Mouse (Mus musculus): ENCODE measurements at regions not wholly inside any gene's neighbourhood (a gene's known extent, or its start where the extent isn't known, plus 50 kb on each side); places are given as distances from the start of the nearest gene placed in this dataset.

DNA sequence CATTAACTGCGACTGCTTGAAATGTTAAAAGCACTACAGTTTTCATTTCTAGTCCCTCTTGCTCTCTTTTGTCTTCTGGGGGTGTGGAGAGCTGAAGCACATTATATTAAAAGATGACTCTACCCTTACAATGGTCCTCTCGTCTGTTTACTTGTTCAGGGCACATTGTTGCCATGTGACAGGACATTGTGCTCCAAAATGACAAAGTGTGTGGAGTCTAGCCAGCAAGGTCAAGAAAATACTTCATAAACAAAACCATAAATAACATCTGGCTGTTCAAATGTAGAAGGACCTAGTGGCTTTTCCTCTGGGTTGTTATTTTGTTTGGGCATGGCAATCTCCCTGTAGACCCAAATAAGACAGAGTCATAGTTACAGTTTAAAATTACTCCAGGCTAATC, 95.1 kb upstream of the Prep start:
- no peak overlapping the region for H3K4me3 ChIP-seq (ENCODE audit: insufficient read depth, low read length)
- H3K4me1 ChIP-seq (ENCODE audit: control insufficient read depth, insufficient read depth, low read length), result no peaks in the 10 kb centered on the region
- H3K27ac ChIP-seq (ENCODE audit: insufficient read depth, low read length), result no peak overlapping the region
- no peak for TF ChIP-seq POLR2A (IDR thresholded peaks at IDR 0.05; ENCODE audit: low read depth, low read length)
- no peak for TF ChIP-seq CTCF (IDR thresholded peaks at IDR 0.05; ENCODE audit: borderline replicate concordance, insufficient read depth, low read length)

- Histone ChIP-seq H3K4me1 (ENCODE audit: control insufficient read depth, insufficient read depth, low read length) (no peaks in the 10 kb centered on the region), H3K27ac (ENCODE audit: insufficient read depth, low read length) (no peak overlapping the region), H3K4me3 (ENCODE audit: insufficient read depth, low read length) (no peak overlapping the region)
- TF ChIP-seq POLR2A (IDR thresholded peaks at IDR 0.05; ENCODE audit: low read depth, low read length) (no peak), CTCF (IDR thresholded peaks at IDR 0.05; ENCODE audit: borderline replicate concordance, insufficient read depth, low read length) (no peak)
Observed at GRCm38 (mm10) chr10:44959968-44960367, 107.0 kb upstream of the Prep start.

GRCm38 (mm10) chr10:44945205-44945725, 121.7 kb upstream of the Prep start:
- TF ChIP-seq CTCF (IDR thresholded peaks at IDR 0.05; ENCODE audit: borderline replicate concordance, insufficient read depth, low read length), result no peak
- TF ChIP-seq POLR2A (IDR thresholded peaks at IDR 0.05; ENCODE audit: low read depth, low read length), result no peak
- Histone ChIP-seq H3K4me1 (ENCODE audit: control insufficient read depth, insufficient read depth, low read length) (no peaks in the 10 kb centered on the region; the same call in 1 of the 2 replicates), H3K27ac (ENCODE audit: insufficient read depth, low read length) (no peak overlapping the region), H3K4me3 (ENCODE audit: insufficient read depth, low read length) (no peak overlapping the region)

DNA sequence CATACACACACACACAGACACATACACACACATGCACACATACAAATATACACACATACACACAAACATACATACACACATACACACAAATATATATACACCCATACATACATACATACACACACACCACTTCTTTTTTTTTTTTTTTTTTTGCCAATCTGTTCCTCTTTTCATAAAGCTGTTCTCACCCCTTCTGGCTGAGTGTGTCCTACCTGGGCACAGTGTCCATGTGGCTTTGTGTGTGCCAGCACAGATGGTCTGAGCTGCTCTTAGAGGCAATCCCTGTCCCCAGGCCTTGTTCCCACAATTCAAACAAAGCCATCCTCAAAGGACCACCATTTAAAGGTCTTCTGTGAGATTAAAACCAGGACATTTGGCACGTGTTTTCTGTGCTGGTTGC, 127.6 kb upstream of the Prep start:
- TF ChIP-seq POLR2A (IDR thresholded peaks at IDR 0.05; ENCODE audit: low read depth, low read length), result no peak
- Histone ChIP-seq H3K4me1 (ENCODE audit: control insufficient read depth, insufficient read depth, low read length) (no peaks in the 10 kb centered on the region), H3K27ac (ENCODE audit: insufficient read depth, low read length) (no peak overlapping the region), H3K4me3 (ENCODE audit: insufficient read depth, low read length) (no peak overlapping the region)

GRCm38 (mm10) chr10:44936976-44937500, 130.0 kb upstream of the Prep start:
- Histone ChIP-seq H3K27ac (ENCODE audit: insufficient read depth, low read length) (no peak overlapping the region), H3K4me3 (ENCODE audit: insufficient read depth, low read length) (no peak overlapping the region), H3K4me1 (ENCODE audit: control insufficient read depth, insufficient read depth, low read length) (no peaks in the 10 kb centered on the region)
- no peak for TF ChIP-seq CTCF (IDR thresholded peaks at IDR 0.05; ENCODE audit: borderline replicate concordance, insufficient read depth, low read length)

DNA sequence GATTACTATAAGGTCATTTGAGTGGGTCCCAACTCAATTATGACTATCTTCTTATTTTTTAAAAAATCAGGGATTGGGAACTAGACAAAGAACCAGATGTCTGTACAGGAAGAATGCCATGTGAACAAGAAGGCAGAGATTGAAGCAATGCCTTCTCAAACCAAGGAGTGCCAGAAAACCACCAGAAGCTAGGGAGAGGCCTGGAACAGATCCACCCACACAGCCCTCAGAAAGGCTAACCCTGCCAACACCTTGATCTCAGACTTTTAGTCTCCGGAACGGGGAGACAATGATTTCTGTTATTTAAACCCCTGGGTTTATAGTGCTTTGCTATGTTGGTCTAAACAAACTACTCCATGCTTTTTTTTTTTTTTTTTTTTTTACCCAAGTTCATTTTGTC, 136.2 kb upstream of the Prep start:
- TF ChIP-seq POLR2A (IDR thresholded peaks at IDR 0.05; ENCODE audit: low read depth, low read length) (no peak), CTCF (IDR thresholded peaks at IDR 0.05; ENCODE audit: borderline replicate concordance, insufficient read depth, low read length) (no peak)
- H3K4me3 ChIP-seq (ENCODE audit: insufficient read depth, low read length), result no peak overlapping the region
- H3K4me1 ChIP-seq (ENCODE audit: control insufficient read depth, insufficient read depth, low read length), result no peaks in the 10 kb centered on the region
- no peak overlapping the region for H3K27ac ChIP-seq (ENCODE audit: insufficient read depth, low read length)

DNA sequence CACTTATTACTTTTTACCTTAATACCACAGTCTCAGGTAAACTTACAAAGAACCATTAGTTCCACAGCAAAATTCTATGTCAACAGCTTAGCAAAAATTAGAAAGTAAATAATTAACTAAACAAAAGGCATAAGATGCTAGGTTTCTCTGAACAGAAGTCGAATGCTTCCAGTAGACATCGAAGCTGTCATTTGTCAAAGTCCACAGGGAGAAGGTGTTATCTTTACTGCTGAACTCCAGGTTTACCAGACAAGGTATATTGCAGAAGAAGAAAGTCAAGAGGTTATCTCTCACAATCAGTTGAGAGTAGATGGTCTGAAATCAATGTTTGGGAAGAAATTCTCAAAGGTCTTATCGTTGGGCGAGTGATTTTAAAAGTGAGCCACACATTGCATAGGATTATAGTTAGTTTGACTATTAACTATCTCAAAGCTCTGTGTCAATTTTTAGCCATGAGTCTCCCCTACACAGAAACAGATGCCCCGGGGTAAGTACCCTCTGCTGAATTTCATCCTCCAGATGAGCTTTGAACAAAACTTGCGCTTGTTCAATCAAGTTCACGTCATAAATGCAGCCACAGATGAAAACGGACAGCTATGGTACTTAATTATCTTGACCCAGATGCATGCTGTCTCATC, 153.1 kb upstream of the Prep start:
- Histone ChIP-seq H3K4me3 (ENCODE audit: insufficient read depth, low read length) (no peak overlapping the region), H3K27ac (ENCODE audit: insufficient read depth, low read length) (no peak overlapping the region), H3K4me1 (ENCODE audit: control insufficient read depth, insufficient read depth, low read length) (no peaks in the 10 kb centered on the region)
- no peak for TF ChIP-seq POLR2A (IDR thresholded peaks at IDR 0.05; ENCODE audit: low read depth, low read length)

DNA sequence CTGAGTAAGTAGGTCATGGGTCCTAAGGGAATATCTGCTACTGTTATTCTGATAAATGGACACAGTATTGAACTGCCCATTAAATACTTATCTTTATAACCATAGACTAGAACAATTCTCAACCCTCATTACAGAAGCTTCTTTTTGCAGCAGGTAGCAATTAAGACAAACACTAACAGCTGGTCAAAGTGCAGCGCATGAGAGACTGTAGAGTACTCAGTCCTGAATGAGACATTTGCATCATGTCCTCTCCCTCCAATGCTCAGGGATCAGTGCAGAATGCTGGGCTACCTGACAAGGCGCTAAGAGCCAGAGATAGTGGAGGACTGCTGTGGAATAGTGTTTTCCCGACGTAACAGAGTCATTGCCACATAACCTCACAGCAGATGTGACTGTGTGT, 162.5 kb upstream of the Prep start:
- TF ChIP-seq CTCF (IDR thresholded peaks at IDR 0.05; ENCODE audit: borderline replicate concordance, insufficient read depth, low read length) (no peak), POLR2A (IDR thresholded peaks at IDR 0.05; ENCODE audit: low read depth, low read length) (no peak)
- Histone ChIP-seq H3K4me1 (ENCODE audit: control insufficient read depth, insufficient read depth, low read length) (no peaks in the 10 kb centered on the region), H3K4me3 (ENCODE audit: insufficient read depth, low read length) (no peak overlapping the region), H3K27ac (ENCODE audit: insufficient read depth, low read length) (no peak overlapping the region)

GRCm38 (mm10) chr10:44901203-44901602, 165.8 kb upstream of the Prep start:
- Histone ChIP-seq H3K4me1 (ENCODE audit: control insufficient read depth, insufficient read depth, low read length) (no peaks in the 10 kb centered on the region), H3K4me3 (ENCODE audit: insufficient read depth, low read length) (no peak overlapping the region), H3K27ac (ENCODE audit: insufficient read depth, low read length) (no peak overlapping the region)
- TF ChIP-seq POLR2A (IDR thresholded peaks at IDR 0.05; ENCODE audit: low read depth, low read length), result no peak
- no peak for TF ChIP-seq CTCF (IDR thresholded peaks at IDR 0.05; ENCODE audit: borderline replicate concordance, insufficient read depth, low read length)

GRCm38 (mm10) chr10:44892124-44892523, 174.9 kb upstream of the Prep start:
- H3K27ac ChIP-seq (ENCODE audit: insufficient read depth, low read length), result no peak overlapping the region
- TF ChIP-seq POLR2A (IDR thresholded peaks at IDR 0.05; ENCODE audit: low read depth, low read length) (no peak), CTCF (IDR thresholded peaks at IDR 0.05; ENCODE audit: borderline replicate concordance, insufficient read depth, low read length) (no peak)

More at GRCm38 (mm10) chr10:44892124-44892523, 174.9 kb upstream of the Prep start:
- H3K4me3 ChIP-seq (ENCODE audit: insufficient read depth, low read length), result no peak overlapping the region
- no peaks in the 10 kb centered on the region for H3K4me1 ChIP-seq (ENCODE audit: control insufficient read depth, insufficient read depth, low read length)

All from embryonic fibroblast, embryonic 13.5 days (primary cell).